17 mouse cellular contexts compared by ENCODE assay signal in genomic region chr5:142762082-142762807, GRCm38 (mm10). TPM values are rescaled to one million over a fixed set of nuclear protein-coding genes. Genes with fewer than 3 reads are reported as not detected.
DNase-seq lines count a peak whose midpoint lies in the region; ATAC-seq and TF ChIP-seq lines count a peak whose summit lies in the region.
"Had no signal": no experiment of that assay in that cellular context is flagged by ENCODE, and none has a peak within 500 bp of the region (broad histone marks: within the 10 kb centered on the region; RNA-seq: fewer than 3 reads in every experiment).

No protein-coding gene starts in this region.

- DNase-seq in hindbrain, embryonic 10.5 days (ENCODE audit: low spot score): no peak
- peak; percentile 82 for DNase-seq in brain, embryonic 14.5 days (ENCODE audit: low read depth)
- DNase-seq in ovary, adult 18-20 months (ENCODE audit: low spot score): no peak
- no peak for DNase-seq in kidney, adult 11 months
- DNase-seq: B cell, adult 2 months; heart, postnatal 10 days; kidney, adult 9 months; lung, adult 2 months had no signal

- TF ChIP-seq POLR2A in brain, embryonic 14.5 days (IDR thresholded peaks at IDR 0.05; ENCODE audit: borderline replicate concordance, extremely low read depth, insufficient read depth, insufficient read length, poor library complexity, severe bottlenecking): no peak

- H3K9me3 ChIP-seq in hindbrain, embryonic 12.5 days (replicated peaks): no peaks in the 10 kb centered on the region
- no peaks in the 10 kb centered on the region for H3K9me3 ChIP-seq in hindbrain, embryonic 10.5 days
- H3K9me3 ChIP-seq in hindbrain, embryonic 15.5 days: no peaks in the 10 kb centered on the region
- H3K9me3 ChIP-seq in neural tube, embryonic 14.5 days (ENCODE audit: control insufficient read depth, low read length): no peaks in the 10 kb centered on the region
- H3K9me3 ChIP-seq: heart, embryonic 10.5 days; limb, embryonic 10.5 days had no signal

- H3K9ac ChIP-seq in hindbrain, embryonic 12.5 days: no peak overlapping the region
- H3K9ac ChIP-seq in hindbrain, embryonic 15.5 days: no peak overlapping the region
- H3K9ac ChIP-seq in neural tube, embryonic 14.5 days (replicated peaks; ENCODE audit: low read depth, low read length): no peak overlapping the region

- TF ChIP-seq CTCF in brain, embryonic 14.5 days (IDR thresholded peaks at IDR 0.05; ENCODE audit: borderline replicate concordance, extremely low read depth, insufficient read depth, insufficient read length): no peak

- 75% methylated on average over 21 of the region's 21 CpGs for WGBS in hindbrain, embryonic 12.5 days
- 90% methylated on average over 21 of the region's 21 CpGs for WGBS in hindbrain, embryonic 10.5 days
- whole genome bisulfite sequencing in hindbrain, embryonic 15.5 days: 40% methylated on average over 21 of the region's 21 CpGs
- WGBS in neural tube, embryonic 14.5 days: 54% methylated on average over 21 of the region's 21 CpGs

- H3K36me3 ChIP-seq in hindbrain, embryonic 12.5 days: peaks cover 99% of the 10 kb centered on the region
- peaks cover 100% of the 10 kb centered on the region for H3K36me3 ChIP-seq in hindbrain, embryonic 10.5 days
- peaks cover 53% of the 10 kb centered on the region for H3K36me3 ChIP-seq in hindbrain, embryonic 15.5 days
- H3K36me3 ChIP-seq in neural tube, embryonic 14.5 days (ENCODE audit: control insufficient read depth, insufficient read depth, low read length): peaks cover 77% of the 10 kb centered on the region

- H3K4me2 ChIP-seq in hindbrain, embryonic 12.5 days (replicated peaks): no peak overlapping the region
- 0 out of 2 replicates have a peak overlapping the region, but pooled peaks have one; percentile 12 for H3K4me2 ChIP-seq in hindbrain, embryonic 15.5 days
- no peak overlapping the region for H3K4me2 ChIP-seq in neural tube, embryonic 14.5 days (ENCODE audit: low read depth, low read length)
- H3K4me2 ChIP-seq: liver, embryonic 11.5 days had no signal

- H3K27ac ChIP-seq in hindbrain, embryonic 12.5 days: peak overlapping the region; percentile 77
- no peak overlapping the region for H3K27ac ChIP-seq in hindbrain, embryonic 10.5 days
- peak overlapping the region; percentile 85 for H3K27ac ChIP-seq in hindbrain, embryonic 15.5 days (replicated peaks)
- H3K27ac ChIP-seq in neural tube, embryonic 14.5 days (ENCODE audit: low read depth, low read length): peak overlapping the region; percentile 82
- H3K27ac ChIP-seq: heart, embryonic 10.5 days; limb, embryonic 10.5 days had no signal

- 0 out of 2 replicates have a peak, but pooled peaks have one; percentile 17 for ATAC-seq in hindbrain, embryonic 12.5 days (ENCODE audit: low FRiP score)
- ATAC-seq in hindbrain, embryonic 15.5 days (ENCODE audit: low FRiP score, low read depth): no peak; the same call in 1 of the 2 replicates
- no peak for ATAC-seq in neural tube, embryonic 14.5 days (ENCODE audit: low read depth)
- ATAC-seq: inflammation-experienced regulatory T-cells, adult 6 months; Patski had no signal

- no peak overlapping the region for H3K4me3 ChIP-seq in hindbrain, embryonic 12.5 days
- no peak overlapping the region for H3K4me3 ChIP-seq in hindbrain, embryonic 10.5 days
- H3K4me3 ChIP-seq in hindbrain, embryonic 15.5 days: no peak overlapping the region
- no peak overlapping the region for H3K4me3 ChIP-seq in neural tube, embryonic 14.5 days (ENCODE audit: low read depth, low read length)
- H3K4me3 ChIP-seq: erythroblast, embryonic 14.5 days; heart, embryonic 10.5 days; limb, embryonic 10.5 days had no signal

- H3K4me1 ChIP-seq in hindbrain, embryonic 12.5 days: peaks cover 8% of the 10 kb centered on the region; the same call in 1 of the 2 replicates
- H3K4me1 ChIP-seq in hindbrain, embryonic 10.5 days (replicated peaks): no peaks in the 10 kb centered on the region
- peaks cover 46% of the 10 kb centered on the region for H3K4me1 ChIP-seq in hindbrain, embryonic 15.5 days (replicated peaks)
- H3K4me1 ChIP-seq in neural tube, embryonic 14.5 days (ENCODE audit: control insufficient read depth, insufficient read depth, low read length): peaks cover 13% of the 10 kb centered on the region; the same call in 1 of the 2 replicates
- H3K4me1 ChIP-seq: heart, embryonic 10.5 days had no signal

- no peaks in the 10 kb centered on the region for H3K27me3 ChIP-seq in hindbrain, embryonic 12.5 days
- no peaks in the 10 kb centered on the region for H3K27me3 ChIP-seq in hindbrain, embryonic 10.5 days (ENCODE audit: insufficient read depth, poor library complexity, severe bottlenecking)
- H3K27me3 ChIP-seq in hindbrain, embryonic 15.5 days: no peaks in the 10 kb centered on the region
- H3K27me3 ChIP-seq in neural tube, embryonic 14.5 days (ENCODE audit: control insufficient read depth, insufficient read depth, low read length): no peaks in the 10 kb centered on the region
- H3K27me3 ChIP-seq: Patski had no signal

RNA-seq across cellular contexts. Expression of gene Tnrc18, which starts 55.2 kb away (rescaled TPM):
- 72.8 and 73.7 TPM in 2 replicates for polyA plus RNA-seq in hindbrain, embryonic 12.5 days (2016; fragmentation: Nextera tagmentation; extraction: Ambion mirVana)
- 25.2 and 39.3 TPM in 2 replicates for polyA plus RNA-seq in hindbrain, embryonic 10.5 days (2016; fragmentation: Nextera tagmentation; extraction: Ambion mirVana)
- polyA plus RNA-seq in brain, embryonic 14.5 days (2012; rRNA removed): 66.0 and 101 TPM in 2 replicates
- 32.7 and 33.8 TPM in 2 replicates for polyA plus RNA-seq in hindbrain, embryonic 15.5 days (2015; fragmentation: Nextera tagmentation; extraction: Ambion mirVana)
- polyA plus RNA-seq in neural tube, embryonic 14.5 days (2014; fragmentation: Nextera tagmentation; extraction: Ambion mirVana): 36.4 and 39.9 TPM in 2 replicates
